Mouse (Mus musculus) mouse embryonic stem cell (cell line): ENCODE results near the gene C2cd2.

Experiments used
- in situ Hi-C, 2 experiments: fragments of 300-500 bp; cut with MboI; formaldehyde crosslinking; loops; 1 replicate in 1 of 2; 3 replicates in 1 of 2; pipeline ENCODE4 v1.14.3; 2019 to 2020; ENCODE audit warnings: low sequenced_read_pairs in 2 of 2, low pct_unique_long_range_greater_than_20kb in 1 of 2, mixed read lengths in 1 of 2; ENCODE audit not compliant: unreplicated experiment in 1 of 2

C2cd2 gene

DNA sequence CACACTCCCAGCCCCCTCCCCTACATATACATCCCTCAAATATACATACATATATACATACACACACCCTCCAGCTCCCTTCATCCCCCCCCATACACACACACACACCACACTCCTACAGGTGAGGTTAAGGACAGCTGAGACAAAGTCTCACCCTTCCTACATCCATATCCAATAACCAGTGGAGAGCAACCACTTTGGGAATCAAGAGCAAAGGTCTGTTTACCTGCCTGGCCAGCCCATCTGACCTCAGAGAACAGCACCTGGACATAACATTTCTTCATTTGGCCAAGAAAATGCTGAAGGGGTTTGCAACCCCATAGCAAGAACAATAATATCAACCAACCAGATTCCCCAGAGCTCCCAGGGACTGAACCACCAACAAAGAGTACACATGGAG, 56.1 kb downstream of the C2cd2 start:
- in situ Hi-C loops: no loop called here

DNA sequence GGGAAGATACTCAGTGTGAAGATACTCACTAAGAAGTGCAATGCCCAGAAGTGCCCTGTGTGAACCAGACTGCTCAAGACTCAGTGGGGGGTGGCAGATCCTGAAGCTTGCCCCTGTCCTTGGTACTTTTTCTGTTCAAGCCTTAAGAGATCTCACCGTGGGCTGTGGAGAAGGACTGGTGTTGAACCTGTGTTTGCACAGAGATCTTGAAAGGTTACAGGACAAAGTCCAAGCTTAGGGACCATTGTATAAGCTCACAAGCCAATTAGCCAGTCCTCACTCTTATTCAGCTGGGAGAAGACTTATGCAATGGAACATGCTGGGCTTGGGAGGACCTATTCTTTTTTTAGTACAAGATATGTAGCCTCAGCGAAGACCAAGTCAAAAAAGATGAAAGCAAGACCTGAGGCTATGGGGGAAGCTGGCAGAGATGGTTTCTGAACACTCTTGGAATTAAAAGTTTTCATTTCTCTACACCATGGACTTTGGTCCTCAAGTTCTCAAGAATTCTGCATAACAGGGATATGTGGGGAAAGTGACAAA, 56.9 kb downstream of the C2cd2 start:
- in situ Hi-C loops: no loop called here

GRCm38 (mm10) chr16:97904035-97904434, 58.4 kb downstream of the C2cd2 start:
- in situ Hi-C loops: no loop called here

GRCm38 (mm10) chr16:97897346-97898024, 64.9 kb downstream of the C2cd2 start:
- in situ Hi-C loops: no loop called here

GRCm38 (mm10) chr16:97887762-97888161, 74.6 kb downstream of the C2cd2 start:
- in situ Hi-C loops: no loop called here

- in situ Hi-C loops: no loop called here
These were observed 78.7 kb downstream of the C2cd2 start for GRCm38 (mm10) chr16:97883696-97884095.

- in situ Hi-C loops: no loop called here
These were observed 79.5 kb downstream of the C2cd2 start for GRCm38 (mm10) chr16:97882891-97883290.

- in situ Hi-C loops: no loop called here
These were observed 83.3 kb downstream of the C2cd2 start for GRCm38 (mm10) chr16:97879134-97879533.

GRCm38 (mm10) chr16:97877502-97877901, 84.9 kb downstream of the C2cd2 start:
- in situ Hi-C loops: no loop called here

- in situ Hi-C loops: no loop called here
These were observed 87.3 kb downstream of the C2cd2 start for GRCm38 (mm10) chr16:97875101-97875500.

GRCm38 (mm10) chr16:97874376-97874775, 88.0 kb downstream of the C2cd2 start:
- in situ Hi-C loops: no loop called here

- in situ Hi-C loops: no loop called here
These were observed 89.7 kb downstream of the C2cd2 start for GRCm38 (mm10) chr16:97872657-97873056.

GRCm38 (mm10) chr16:97869193-97870102, 93.0 kb downstream of the C2cd2 start:
- in situ Hi-C loops: no loop called here

GRCm38 (mm10) chr16:97863932-97864467, 98.4 kb downstream of the C2cd2 start:
- in situ Hi-C loops: no loop called here

DNA sequence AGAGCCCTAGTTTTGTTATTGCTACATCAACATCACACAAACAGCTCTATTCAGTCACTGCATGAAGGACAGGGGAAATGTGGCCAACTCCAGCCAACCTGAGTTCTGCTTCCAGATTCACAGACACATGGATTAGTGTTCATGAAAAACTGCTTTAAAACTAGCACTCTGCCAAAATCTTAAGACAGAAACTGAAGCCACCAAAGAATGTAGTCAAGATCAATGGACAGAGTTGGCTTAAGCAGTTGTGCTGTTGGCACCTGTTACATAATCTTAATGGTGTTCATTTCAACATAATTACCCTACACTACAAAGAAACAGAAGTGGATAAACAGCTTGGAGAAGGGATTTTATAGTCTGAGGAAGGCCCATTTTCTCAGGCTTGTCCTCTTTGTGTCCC, 106.3 kb downstream of the C2cd2 start:
- in situ Hi-C loops: no loop called here

- in situ Hi-C loops: no loop called here
These were observed 110.6 kb downstream of the C2cd2 start, which contains the start of gene Prdm15 for GRCm38 (mm10) chr16:97851741-97852319. Gene Prdm15 (minus strand): TSS chr16:97851850.

DNA sequence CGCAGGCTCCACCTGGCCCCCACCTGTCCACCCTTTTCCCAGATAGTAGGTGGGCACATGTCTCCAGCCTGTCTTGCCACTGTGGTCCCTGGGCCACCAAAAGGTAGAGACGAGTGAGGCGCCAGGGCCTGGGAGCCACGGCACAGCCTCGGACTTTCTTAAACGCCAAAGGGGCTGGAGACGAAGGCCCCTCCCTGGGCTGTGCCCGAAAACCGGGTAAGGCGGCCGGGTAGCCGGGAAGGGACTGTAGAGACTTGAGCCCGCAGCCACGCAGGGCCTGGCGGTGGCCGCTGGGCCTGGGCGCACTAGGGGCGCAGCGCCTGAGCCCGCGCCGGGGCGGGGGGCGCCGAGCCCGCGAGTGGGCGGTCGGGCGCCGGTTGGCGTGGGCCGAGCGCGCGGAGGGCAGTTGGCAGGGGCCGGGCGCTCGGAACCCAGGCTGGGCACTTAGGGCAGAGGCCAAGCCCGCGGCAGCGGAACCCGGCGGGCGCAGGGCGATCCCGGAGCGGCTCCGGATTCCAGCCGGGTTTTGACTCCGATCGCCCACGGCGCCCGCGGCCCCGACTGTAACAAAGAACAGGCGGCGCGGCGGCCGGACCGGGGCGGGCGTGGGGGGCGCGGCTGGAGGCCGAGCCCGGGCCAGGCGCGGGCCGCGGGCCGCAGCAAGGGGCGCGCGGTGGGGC, 111.2 kb downstream of the C2cd2 start:
- in situ Hi-C loops: no loop called here

DNA sequence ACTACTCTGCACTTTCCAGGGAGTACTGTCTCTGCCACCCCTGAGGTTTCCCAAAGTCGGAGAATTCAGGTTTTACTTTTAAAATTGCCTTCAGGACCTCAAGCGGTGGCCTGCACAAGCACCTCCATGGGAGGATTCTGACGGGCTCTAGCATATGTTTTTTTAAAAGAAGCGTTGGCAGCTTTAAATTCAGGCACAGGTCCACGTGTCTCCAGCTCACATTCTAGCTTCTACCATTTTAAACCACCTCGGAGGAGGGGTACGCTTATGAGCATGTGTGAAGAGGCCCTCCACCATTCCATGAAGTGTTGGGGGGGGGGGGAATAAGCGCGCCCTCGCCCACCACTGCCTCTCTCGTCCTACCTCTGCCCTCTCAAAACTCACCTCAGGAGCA, 111.7 kb downstream of the C2cd2 start:
- in situ Hi-C loops: no loop called here
